Mouse (Mus musculus): ENCODE data around the gene Kcnj10.

GRCm38 (mm10) chr1:172319346-172319745 is 21.7 kb upstream of the Kcnj10 start:
- TF ChIP-seq CTCF (IDR thresholded peaks at IDR 0.05; ENCODE audit: borderline replicate concordance, control insufficient read depth, extremely low read depth, insufficient read depth, low read length, poor library complexity) (no peak), POLR2A (IDR thresholded peaks at IDR 0.05; ENCODE audit: control insufficient read depth, extremely low read depth, insufficient read depth, low read length, poor library complexity) (no peak)
